21 mouse cellular contexts compared by ENCODE assay signal in genomic region chr4:105004135-105004534, GRCm38 (mm10).
DNase-seq lines count a peak whose midpoint lies in the region; ATAC-seq lines count a peak whose summit lies in the region.
"Had no signal": no experiment of that assay in that cellular context is flagged by ENCODE, and none has a peak within 500 bp of the region (broad histone marks: within the 10 kb centered on the region; RNA-seq: fewer than 3 reads in every experiment).

No protein-coding gene starts in this region.

- no peak overlapping the region for H3K4me3 ChIP-seq in forebrain, embryonic 14.5 days (ENCODE audit: low read depth, low read length)
- H3K4me3 ChIP-seq: embryonic facial prominence, embryonic 15.5 days; erythroblast, embryonic 14.5 days; forebrain, embryonic 10.5 days; forebrain, embryonic 15.5 days; heart, embryonic 10.5 days; hindbrain, embryonic 10.5 days had no signal

- intact Hi-C loops in heart, postnatal 25 days (cut with DNase I), result loop anchor here (5.0 kb wide), 1 partner anchor 92 kb away; the partner anchor contains the start of gene Fyb2

- no peaks in the 10 kb centered on the region for H3K36me3 ChIP-seq in forebrain, embryonic 14.5 days (ENCODE audit: control insufficient read depth, insufficient read depth, low read length)
- H3K36me3 ChIP-seq: embryonic facial prominence, embryonic 15.5 days; forebrain, embryonic 10.5 days; forebrain, embryonic 15.5 days; heart, embryonic 10.5 days; hindbrain, embryonic 10.5 days had no signal

- no peaks in the 10 kb centered on the region for H3K9me3 ChIP-seq in forebrain, embryonic 14.5 days (replicated peaks; ENCODE audit: control insufficient read depth, low read length)
- H3K9me3 ChIP-seq: embryonic facial prominence, embryonic 15.5 days; forebrain, embryonic 10.5 days; forebrain, embryonic 15.5 days; heart, embryonic 10.5 days; hindbrain, embryonic 10.5 days had no signal

- H3K4me2 ChIP-seq in forebrain, embryonic 14.5 days (ENCODE audit: low read length), result no peak overlapping the region
- H3K4me2 ChIP-seq: embryonic facial prominence, embryonic 15.5 days; forebrain, embryonic 15.5 days; hindbrain, embryonic 14.5 days had no signal

- ATAC-seq in megakaryocyte progenitor cell, adult 5-6 weeks (replicated peaks; ENCODE audit: poor library complexity), result 0 out of 2 replicates have a peak, but pooled peaks have one; percentile 26
- ATAC-seq in forebrain, embryonic 14.5 days, result no peak
- ATAC-seq: forebrain, embryonic 15.5 days had no signal

- peak; percentile 72 for DNase-seq in heart, adult 11 months
- DNase-seq in heart, postnatal 25 days (ENCODE audit: low spot score), result no peak
- peak; percentile 38 for DNase-seq in testis, postnatal 10 days (ENCODE audit: low spot score)
- DNase-seq in testis, postnatal 14 days (ENCODE audit: low spot score), result no peak
- DNase-seq in thymus, postnatal 4 days, result no peak
- no peak for DNase-seq in forebrain, embryonic 14.5 days (ENCODE audit: low spot score)
- DNase-seq: adrenal gland, postnatal 10 days; cerebellum, adult 11-12 months; cerebellum, adult 9-11 months; embryo, embryonic 11 days; gastrocnemius, postnatal 36 days; heart, adult 18-20 months; heart, postnatal 10 days had no signal

- H3K4me1 ChIP-seq in forebrain, embryonic 14.5 days (ENCODE audit: control insufficient read depth, insufficient read depth, low read length), result no peaks in the 10 kb centered on the region
- H3K4me1 ChIP-seq: embryonic facial prominence, embryonic 15.5 days; forebrain, embryonic 10.5 days; heart, embryonic 10.5 days; hindbrain, embryonic 10.5 days had no signal

- no peak overlapping the region for H3K27ac ChIP-seq in forebrain, embryonic 14.5 days (ENCODE audit: low read depth, low read length)
- H3K27ac ChIP-seq: embryonic facial prominence, embryonic 15.5 days; forebrain, embryonic 10.5 days; forebrain, embryonic 15.5 days; heart, embryonic 10.5 days; hindbrain, embryonic 10.5 days; hindbrain, embryonic 14.5 days had no signal

- H3K27me3 ChIP-seq in forebrain, embryonic 14.5 days (replicated peaks; ENCODE audit: control insufficient read depth, insufficient read depth, low read length), result no peaks in the 10 kb centered on the region
- H3K27me3 ChIP-seq: embryonic facial prominence, embryonic 15.5 days; forebrain, embryonic 15.5 days had no signal

- 70% methylated on average over 8 of the region's 8 CpGs for WGBS in forebrain, embryonic 14.5 days

- no peak overlapping the region for H3K9ac ChIP-seq in forebrain, embryonic 14.5 days (ENCODE audit: low read length)
- H3K9ac ChIP-seq: embryonic facial prominence, embryonic 15.5 days; forebrain, embryonic 15.5 days; hindbrain, embryonic 14.5 days had no signal

Comparison
In these comparisons a context has a peak if more than half of its experiments do, and no peak if none do; other contexts are left out.
1. DNase-seq: peak in heart, adult 11 months (single experiment) and testis, postnatal 10 days (single experiment); none in heart, postnatal 25 days (single experiment), testis, postnatal 14 days (single experiment), thymus, postnatal 4 days (single experiment) and forebrain, embryonic 14.5 days (single experiment).